Mouse (Mus musculus) gastrocnemius, postnatal 25 days (tissue): Measurements from ENCODE around the gene Mus81. TPM values are rescaled to one million over a fixed set of nuclear protein-coding genes. Genes with fewer than 3 reads are reported as not detected.

Source experiments
- DNase-seq: peaks from one replicate; pipeline ENCODE4 v3.0.0; 2022
- total RNA-seq, 2 experiments: library from RNA; stranded (reverse); gene quantifications; 1 replicate in 1 of 2; 2 replicates in 1 of 2; pipeline ENCODE4 v1.2.3; 2021

The Mus81 gene
- total RNA-seq, 2 experiments from 2014 or later: 20.3 to 21.6 TPM

DNA sequence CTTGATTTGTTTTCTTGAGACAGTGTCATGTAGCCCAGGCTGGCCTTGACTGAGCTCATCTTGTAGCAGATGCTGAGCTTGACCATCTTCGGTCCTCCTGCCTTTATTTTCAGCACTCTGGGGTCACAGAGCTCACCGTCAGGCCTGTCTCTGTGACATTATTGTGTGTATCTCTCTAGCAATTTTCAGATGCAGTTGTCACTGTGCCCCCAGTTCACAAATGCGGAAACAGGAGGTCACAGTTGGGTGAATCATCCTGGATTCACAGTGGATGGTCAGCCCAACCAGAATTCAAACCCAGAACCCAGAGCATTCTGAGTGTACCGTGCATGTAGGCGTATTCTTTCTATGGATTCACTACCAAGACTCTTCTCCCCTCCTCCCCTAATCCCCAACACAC, 42.5 kb downstream of the Mus81 start:
- no peak for DNase-seq

DNA sequence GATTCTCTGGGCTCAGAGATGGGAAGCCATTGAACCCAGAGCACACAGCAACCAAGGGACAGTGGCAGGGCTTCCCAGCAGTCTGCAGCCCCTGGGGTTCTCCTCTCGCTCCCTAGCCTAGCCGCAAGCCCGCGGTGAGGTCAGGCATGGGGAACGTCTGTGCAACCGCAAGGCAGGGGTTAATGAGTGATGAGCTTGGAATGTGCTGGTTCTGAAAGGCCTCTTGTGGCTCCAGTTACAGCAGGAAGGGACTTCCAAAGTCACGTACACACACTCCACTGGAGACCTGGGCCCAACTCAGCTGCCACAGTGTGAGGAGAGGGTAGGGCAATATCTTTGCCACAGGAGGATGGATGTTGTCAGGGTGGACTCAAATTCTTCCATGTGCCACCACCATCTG, 43.2 kb downstream of the Mus81 start:
- DNase-seq: no peak

DNA sequence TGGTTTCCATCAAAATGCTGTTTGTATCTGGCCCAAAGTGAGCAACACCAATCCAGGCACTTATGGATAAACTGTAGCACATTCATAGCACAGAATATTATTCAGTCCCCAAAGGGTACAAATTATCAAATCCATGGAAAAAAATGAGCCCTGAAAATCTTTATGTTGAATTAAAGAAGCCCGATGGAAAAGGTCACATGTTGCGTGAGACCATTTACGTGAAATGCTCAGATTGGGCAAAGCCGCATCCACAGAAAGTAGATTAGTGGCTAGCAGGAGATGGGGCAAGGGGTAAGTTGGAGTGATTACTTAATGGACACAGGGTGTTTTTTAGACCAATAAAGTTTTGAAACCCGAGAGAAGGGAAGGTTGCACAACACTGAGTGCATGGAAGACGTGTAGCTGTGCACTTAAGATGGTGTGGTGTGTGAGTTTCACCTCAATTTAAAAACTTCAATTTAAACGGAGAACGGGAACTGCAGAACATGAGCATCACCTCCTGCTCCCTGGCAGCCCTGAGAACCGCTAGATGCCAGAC, 43.8 kb downstream of the Mus81 start:
- DNase-seq: no peak

DNA sequence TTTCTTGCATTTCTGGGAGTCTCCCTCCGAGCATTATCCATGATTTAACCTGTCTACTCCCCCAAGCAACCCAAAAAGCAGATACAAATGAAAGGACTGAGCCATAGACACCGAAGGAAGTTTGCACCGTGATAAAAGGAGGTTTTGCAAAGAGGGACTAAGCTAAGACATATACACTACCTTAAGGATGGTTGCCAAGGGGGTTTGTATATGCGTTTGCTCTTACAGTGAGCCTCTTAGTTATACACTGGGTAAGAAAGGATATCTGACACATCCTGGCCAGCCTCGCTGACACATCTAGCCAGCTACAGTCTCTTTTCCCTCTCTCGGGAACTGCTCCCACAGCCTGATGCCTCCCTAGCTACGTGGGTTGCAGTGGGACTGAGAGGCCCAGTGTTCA, 54.3 kb downstream of the Mus81 start:
- no peak for DNase-seq

DNA sequence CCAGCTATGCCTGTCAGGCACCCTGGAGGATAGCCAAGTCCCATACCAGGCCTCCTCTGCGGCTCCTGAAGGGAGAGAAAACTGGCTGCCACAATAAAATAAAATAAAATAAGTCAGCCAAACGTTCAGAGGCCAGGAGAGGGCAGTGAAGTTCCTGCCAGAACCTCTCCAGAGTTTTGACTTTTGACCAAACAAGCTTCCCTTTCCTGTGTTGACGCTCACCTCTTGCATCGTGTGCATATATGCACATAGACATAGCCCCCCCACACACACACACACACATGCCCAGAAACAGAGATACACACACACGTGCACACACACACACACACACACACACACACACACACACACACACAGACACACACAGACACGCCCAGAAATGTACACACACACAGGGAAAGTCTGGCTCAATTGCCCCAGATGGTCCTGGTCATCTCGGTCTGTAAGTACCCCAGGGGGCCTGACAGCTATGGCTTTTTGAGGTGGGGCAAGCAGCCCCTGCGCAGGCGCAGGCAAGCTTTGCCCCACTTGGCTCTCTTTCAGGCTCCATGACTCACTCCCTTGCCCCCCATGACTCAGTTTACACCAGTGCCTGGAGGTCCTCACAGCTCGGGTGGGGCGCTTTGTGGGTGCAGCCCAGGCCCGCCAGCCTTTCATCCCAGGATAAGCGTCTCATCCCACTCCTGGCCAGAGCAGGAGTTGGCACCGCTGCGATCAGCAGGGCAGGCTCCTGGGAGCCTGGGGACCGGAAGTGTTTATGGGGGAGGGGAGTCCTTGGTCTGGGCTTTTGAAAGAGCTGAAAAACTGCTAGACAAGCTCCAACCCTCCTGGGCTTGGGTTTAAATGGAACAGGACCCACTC, 55.0 kb downstream of the Mus81 start:
- peak; percentile 60 for DNase-seq

Other genes with a start within 250 kb of the Mus81 start
- 1 to 10 TPM; 5.6 to 6.5 TPM for gene Pacs1, start 215.3 kb downstream of the Mus81 start, total RNA-seq
- 10 to 100 TPM; 65.4 to 69.5 TPM for gene Sf3b2, start 192.9 kb downstream of the Mus81 start, total RNA-seq
- not detected for gene Gal3st3, start 190.1 kb downstream of the Mus81 start, total RNA-seq
- gene Catsper1, start 152.7 kb downstream of the Mus81 start, total RNA-seq: not detected
- gene Cst6, start 138.8 kb downstream of the Mus81 start, total RNA-seq: 10 to 100 TPM; 19.7 to 41.3 TPM
- gene Eif1ad, start 121.7 kb downstream of the Mus81 start, total RNA-seq: 10 to 100 TPM; 12.7 to 13.4 TPM
- 100 to 1,000 TPM; 114 to 122 TPM for gene Banf1, start 121.2 kb downstream of the Mus81 start, total RNA-seq
- 10 to 100 TPM; 29.0 to 36.5 TPM for gene Sart1, start 99.7 kb downstream of the Mus81 start, total RNA-seq
- 1 to 10 TPM in 1 of 2 experiments, not detected in 1; 1.2 TPM for gene Tsga10ip, start 85.9 kb downstream of the Mus81 start, total RNA-seq
- 100 to 1,000 TPM; 473 to 502 TPM for gene Drap1, start 63.4 kb downstream of the Mus81 start, total RNA-seq
- gene AI837181, start 63.3 kb downstream of the Mus81 start, total RNA-seq: 10 to 100 TPM; 32.1 to 33.5 TPM
- gene Fosl1, start 40.9 kb downstream of the Mus81 start, total RNA-seq: not detected
- 1 to 10 TPM; 4.5 to 6.6 TPM for gene Ccdc85b, start 30.5 kb downstream of the Mus81 start, total RNA-seq
- 10 to 100 TPM; 36.9 to 38.4 TPM for gene Fibp, start 27.8 kb downstream of the Mus81 start, total RNA-seq
- gene Ctsw, start 19.9 kb downstream of the Mus81 start, total RNA-seq: not detected
- gene Efemp2, start 14.4 kb downstream of the Mus81 start, total RNA-seq: 10 to 100 TPM in 1 of 2 experiments, 1 to 10 TPM in 1; 7.8 to 12.2 TPM
- 100 to 1,000 TPM in 1 of 2 experiments, 10 to 100 TPM in 1; 83.6 to 106 TPM for gene Cfl1, start 2.1 kb upstream of the Mus81 start, total RNA-seq
- gene 1700020D05Rik, start 15.4 kb upstream of the Mus81 start, total RNA-seq: under 1 TPM; 0.64 to 0.88 TPM
- gene Snx32, start 22.1 kb upstream of the Mus81 start, total RNA-seq: 1 to 10 TPM; 6.9 to 7.5 TPM
- not detected for gene Ovol1, start 72.2 kb upstream of the Mus81 start, total RNA-seq
- 1 to 10 TPM; 1.4 to 1.5 TPM for gene Ap5b1, start 79.6 kb upstream of the Mus81 start, total RNA-seq
- 10 to 100 TPM; 45.2 to 47.1 TPM for gene Rnaseh2c, start 113.5 kb upstream of the Mus81 start, total RNA-seq
- 10 to 100 TPM; 15.6 to 15.7 TPM for gene Kat5, start 121.8 kb upstream of the Mus81 start, total RNA-seq
- gene Rela, start 149.1 kb upstream of the Mus81 start, total RNA-seq: 10 to 100 TPM; 12.5 to 13.7 TPM
- 10 to 100 TPM in 1 of 2 experiments, 1 to 10 TPM in 1; 10.0 to 11.5 TPM for gene Sipa1, start 175.3 kb upstream of the Mus81 start, total RNA-seq
- 10 to 100 TPM in 1 of 2 experiments, 1 to 10 TPM in 1; 8.3 to 10.9 TPM for gene Map3k11, start 200.3 kb upstream of the Mus81 start, total RNA-seq
- 10 to 100 TPM; 13.5 to 13.8 TPM for gene Pcnx3, start 200.5 kb upstream of the Mus81 start, total RNA-seq
- gene Kcnk7, start 216.0 kb upstream of the Mus81 start, total RNA-seq: not detected
- gene Ehbp1l1, start 237.9 kb upstream of the Mus81 start, total RNA-seq: 100 to 1,000 TPM; 241 to 266 TPM
- gene Fam89b, start 241.3 kb upstream of the Mus81 start, total RNA-seq: 10 to 100 TPM; 24.7 to 24.9 TPM